1 mouse cellular context compared by ENCODE assay signal in genomic region chr11:50162338-50163050, GRCm38 (mm10).
TF ChIP-seq lines count a peak whose summit lies in the region.

No protein-coding gene starts in this region.

TF ChIP-seq in CH12.LX, 34 proteins besides CTCF, POLR2A, EP300 and RAD21:
- TF ChIP-seq JUND (conservative IDR thresholded peaks at IDR 0.05; ENCODE audit: low read depth, low read length): peak; percentile 17; the same call in 1 of the 2 replicates
- TF ChIP-seq SMC3 (IDR thresholded peaks at IDR 0.05; ENCODE audit: low read depth, low read length): no peak; the same call in 1 of the 2 replicates
- no peak for TF ChIP-seq MAZ (IDR thresholded peaks at IDR 0.05; ENCODE audit: low read depth, low read length)
- peak; percentile 88 for TF ChIP-seq TCF12 (IDR thresholded peaks at IDR 0.05; ENCODE audit: low read depth, low read length)
- TF ChIP-seq NRF1 (IDR thresholded peaks at IDR 0.05; ENCODE audit: low read depth, low read length): no peak
- TF ChIP-seq TBP (conservative IDR thresholded peaks at IDR 0.05; ENCODE audit: low read depth, low read length): no peak
- no peak; the same call in 1 of the 2 replicates for TF ChIP-seq USF2 (conservative IDR thresholded peaks at IDR 0.05; ENCODE audit: low read depth, low read length)
- 0 out of 2 replicates have a peak, but pooled peaks have one; percentile 13 for TF ChIP-seq CHD2 (IDR thresholded peaks at IDR 0.05; ENCODE audit: low read length)
- peak; percentile 48 for TF ChIP-seq IRF4 (IDR thresholded peaks at IDR 0.05; ENCODE audit: low read depth, low read length)
- no peak for TF ChIP-seq KAT2A (IDR thresholded peaks at IDR 0.05; ENCODE audit: insufficient replicate concordance, low read length)
- TF ChIP-seq HCFC1 (IDR thresholded peaks at IDR 0.05; ENCODE audit: low read depth, low read length): no peak; the same call in 1 of the 2 replicates
- no peak for TF ChIP-seq CHD1 (IDR thresholded peaks at IDR 0.05; ENCODE audit: low read depth, low read length)
- peak; percentile 69; the same call in 1 of the 2 replicates for TF ChIP-seq MAX (IDR thresholded peaks at IDR 0.05; ENCODE audit: low read length)
- no peak for TF ChIP-seq E2F4 (IDR thresholded peaks at IDR 0.05; ENCODE audit: insufficient replicate concordance, low read depth, low read length)
- peak; percentile 82 for TF ChIP-seq BHLHE40 (IDR thresholded peaks at IDR 0.05; ENCODE audit: low read depth, low read length)
- no peak for TF ChIP-seq GABPA (IDR thresholded peaks at IDR 0.05; ENCODE audit: insufficient replicate concordance, low read depth, low read length)
- 0 out of 2 replicates have a peak, but pooled peaks have one; percentile 9 for TF ChIP-seq MEF2A (IDR thresholded peaks at IDR 0.05; ENCODE audit: borderline replicate concordance, low read depth, low read length)
- peak; percentile 66 for TF ChIP-seq USF1 (IDR thresholded peaks at IDR 0.05; ENCODE audit: low read depth, low read length)
- TF ChIP-seq ZC3H11A (IDR thresholded peaks at IDR 0.05; ENCODE audit: low read depth, low read length): no peak
- TF ChIP-seq JUN (IDR thresholded peaks at IDR 0.05; ENCODE audit: insufficient read depth, low read depth, low read length): no peak
- TF ChIP-seq ELF1 (IDR thresholded peaks at IDR 0.05; ENCODE audit: low read depth, low read length): peak; percentile 37
- TF ChIP-seq PAX5 (IDR thresholded peaks at IDR 0.05; ENCODE audit: low read length): no peak
- TF ChIP-seq MYC (IDR thresholded peaks at IDR 0.05; ENCODE audit: low read depth, low read length): peak; percentile 50; the same call in 1 of the 2 replicates
- TF ChIP-seq UBTF (IDR thresholded peaks at IDR 0.05; ENCODE audit: low read depth, low read length): no peak
- TF ChIP-seq POLR2AphosphoS2 (IDR thresholded peaks at IDR 0.05; ENCODE audit: low read depth, low read length): no peak
- no peak for TF ChIP-seq ZKSCAN1 (IDR thresholded peaks at IDR 0.05; ENCODE audit: borderline replicate concordance, low read depth, low read length)
- peak; percentile 48 for TF ChIP-seq ETS1 (conservative IDR thresholded peaks at IDR 0.05; ENCODE audit: low read depth, low read length)
- no peak for TF ChIP-seq RCOR1 (conservative IDR thresholded peaks at IDR 0.05; ENCODE audit: low read depth, low read length)
- TF ChIP-seq ZNF384 (IDR thresholded peaks at IDR 0.05; ENCODE audit: low read depth, low read length): no peak
- peak; percentile 43; the same call in 1 of the 2 replicates for TF ChIP-seq SIN3A (IDR thresholded peaks at IDR 0.05; ENCODE audit: low read length)
- peak; percentile 32; the same call in 1 of the 2 replicates for TF ChIP-seq MXI1 (IDR thresholded peaks at IDR 0.05; ENCODE audit: low read depth, low read length)
